Mouse (Mus musculus): Measurements from ENCODE around the gene Ccdc124. TPM values are rescaled to one million over a fixed set of nuclear protein-coding genes. Genes with fewer than 3 reads are reported as not detected.

Ccdc124 gene
- 134 and 163 TPM in 2 replicates for polyA plus RNA-seq (2015; fragmentation: Nextera tagmentation; extraction: Ambion mirVana)

GRCm38 (mm10) chr8:70873364-70873985, at the start of gene Ccdc124:
TSS of gene Ccdc124 (minus strand) at chr8:70873935.

GRCm38 (mm10) chr8:70905831-70906736, 32.3 kb upstream of the Ccdc124 start, which contains the start of gene Map1s:
TSS of gene Map1s (plus strand) at chr8:70905932.

GRCm38 (mm10) chr8:70897021-70897680, 23.4 kb upstream of the Ccdc124 start, which contains the start of gene Rpl18a:
TSS of gene Rpl18a (minus strand) at chr8:70897412.

GRCm38 (mm10) chr8:70892022-70892895, 18.5 kb upstream of the Ccdc124 start, which contains the start of gene Slc5a5:
TSS of gene Slc5a5 (minus strand) at chr8:70892757.

GRCm38 (mm10) chr8:70862824-70863641, 10.7 kb downstream of the Ccdc124 start, which contains the start of gene Kcnn1:
TSS of gene Kcnn1 (minus strand) at chr8:70863258.

GRCm38 (mm10) chr8:70839408-70840351, 34.1 kb downstream of the Ccdc124 start, which contains the start of gene Arrdc2:
TSS of gene Arrdc2 (minus strand) at chr8:70839720.

Small RNA genes within 50 kb of the gene (microRNA-seq; reads per million reads assigned to microRNA genes)
- gene Mir7067 = not detected

Other genes with a start within 250 kb of the Ccdc124 start
- gene Gdf15, start 241.5 kb downstream of the Ccdc124 start, polyA plus RNA-seq (2015; fragmentation: Nextera tagmentation; extraction: Ambion mirVana) = 0.55 and 0.79 TPM in 2 replicates
- gene Pgpep1, start 213.5 kb downstream of the Ccdc124 start, polyA plus RNA-seq (2015; fragmentation: Nextera tagmentation; extraction: Ambion mirVana) = 72.8 and 79.8 TPM in 2 replicates
- gene Lsm4, start 200.7 kb downstream of the Ccdc124 start, polyA plus RNA-seq (2015; fragmentation: Nextera tagmentation; extraction: Ambion mirVana) = 194 and 204 TPM in 2 replicates
- gene Jund, start 175.0 kb downstream of the Ccdc124 start, polyA plus RNA-seq (2015; fragmentation: Nextera tagmentation; extraction: Ambion mirVana) = 107 and 140 TPM in 2 replicates
- 0.03 TPM in 1 of 2 replicates, not detected in the other for gene Iqcn, start 170.5 kb downstream of the Ccdc124 start, polyA plus RNA-seq (2015; fragmentation: Nextera tagmentation; extraction: Ambion mirVana)
- not detected in 2 replicates for gene Gm3336, start 155.4 kb downstream of the Ccdc124 start, polyA plus RNA-seq (2015; fragmentation: Nextera tagmentation; extraction: Ambion mirVana)
- 0.12 and 0.14 TPM in 2 replicates for gene Pde4c, start 150.2 kb downstream of the Ccdc124 start, polyA plus RNA-seq (2015; fragmentation: Nextera tagmentation; extraction: Ambion mirVana)
- gene Rab3a, start 119.3 kb downstream of the Ccdc124 start, polyA plus RNA-seq (2015; fragmentation: Nextera tagmentation; extraction: Ambion mirVana) = 832 and 885 TPM in 2 replicates
- gene Mpv17l2, start 113.0 kb downstream of the Ccdc124 start, polyA plus RNA-seq (2015; fragmentation: Nextera tagmentation; extraction: Ambion mirVana) = 50.0 and 53.0 TPM in 2 replicates
- 81.0 and 96.3 TPM in 2 replicates for gene Pik3r2, start 97.2 kb downstream of the Ccdc124 start, polyA plus RNA-seq (2015; fragmentation: Nextera tagmentation; extraction: Ambion mirVana)
- gene Mast3, start 68.9 kb downstream of the Ccdc124 start, polyA plus RNA-seq (2015; fragmentation: Nextera tagmentation; extraction: Ambion mirVana) = 18.3 and 21.3 TPM in 2 replicates
- gene Il12rb1, start 65.5 kb downstream of the Ccdc124 start, polyA plus RNA-seq (2015; fragmentation: Nextera tagmentation; extraction: Ambion mirVana) = 0.09 and 0.14 TPM in 2 replicates
- 5.3 and 5.8 TPM in 2 replicates for gene Arrdc2, start 34.2 kb downstream of the Ccdc124 start, polyA plus RNA-seq (2015; fragmentation: Nextera tagmentation; extraction: Ambion mirVana)
- gene Kcnn1, start 10.7 kb downstream of the Ccdc124 start, polyA plus RNA-seq (2015; fragmentation: Nextera tagmentation; extraction: Ambion mirVana) = 9.4 and 10.1 TPM in 2 replicates
- gene Slc5a5, start 18.8 kb upstream of the Ccdc124 start, polyA plus RNA-seq (2015; fragmentation: Nextera tagmentation; extraction: Ambion mirVana) = 5.6 and 5.9 TPM in 2 replicates
- gene Rpl18a, start 23.5 kb upstream of the Ccdc124 start, polyA plus RNA-seq (2015; fragmentation: Nextera tagmentation; extraction: Ambion mirVana) = 2,423 and 2,642 TPM in 2 replicates
- 49.9 and 57.3 TPM in 2 replicates for gene Map1s, start 32.0 kb upstream of the Ccdc124 start, polyA plus RNA-seq (2015; fragmentation: Nextera tagmentation; extraction: Ambion mirVana)